Mouse (Mus musculus) limb, embryonic 12.5 days (tissue): ENCODE results near the gene Rdm1. TPM values are rescaled to one million over a fixed set of nuclear protein-coding genes. Genes with fewer than 3 reads are reported as not detected.

ENCODE experiments used
- ATAC-seq: fragments of 200-750 bp; cut with Nextera tagmentation; 2 replicates; pipeline ENCODE4 v1.8.0; 2017; ENCODE audit warnings: low read depth, moderate TSS enrichment; ENCODE audit not compliant: insufficient number of reproducible peaks, insufficient read depth, low FRiP score, low TSS enrichment
- H3K27ac ChIP-seq: fragments of 300-500 bp; sonication (generic); 2 replicates; pipeline ENCODE4 v1.5.1; 2016; ENCODE audit warnings: mild to moderate bottlenecking, moderate library complexity
- H3K27me3 ChIP-seq: fragments of 300-500 bp; sonication (generic); 2 replicates; pipeline ENCODE4 v1.6.1; 2016; ENCODE audit warnings: mild to moderate bottlenecking, moderate library complexity
- H3K36me3 ChIP-seq: fragments of 300-500 bp; sonication (generic); 2 replicates; pipeline ENCODE4 v1.6.1; 2016; ENCODE audit warnings: mild to moderate bottlenecking, moderate library complexity
- H3K4me1 ChIP-seq: fragments of 300-500 bp; sonication (generic); replicated peaks from 2 replicates; pipeline ENCODE4 v1.6.1; 2016
- H3K4me2 ChIP-seq: fragments of 300-500 bp; sonication (generic); 2 replicates; pipeline ENCODE4 v1.6.1; 2016; ENCODE audit warnings: mild to moderate bottlenecking, moderate library complexity
- H3K4me3 ChIP-seq: fragments of 300-500 bp; sonication (generic); replicated peaks from 2 replicates; pipeline ENCODE4 v1.5.1; 2016; ENCODE audit warnings: mild to moderate bottlenecking
- H3K9ac ChIP-seq: fragments of 300-500 bp; sonication (generic); replicated peaks from 2 replicates; pipeline ENCODE4 v1.6.1; 2016; ENCODE audit warnings: mild to moderate bottlenecking, moderate library complexity
- H3K9me3 ChIP-seq: fragments of 300-500 bp; sonication (generic); 2 replicates; pipeline ENCODE4 v1.6.1; 2016; ENCODE audit warnings: mild to moderate bottlenecking, moderate library complexity
- WGBS: fragments of 180-500 bp; shearing (Covaris S2); methylation state at CpG from one replicate; pipeline ENCODE4 v1.1.7; 2016; 5-methylcytosine and 5-hydroxymethylcytosine counted together
- polyA plus RNA-seq: library from polyadenylated mRNA; unstranded; fragments of >200 nt; fragmentation: Nextera tagmentation; extraction: Ambion mirVana; gene quantifications from 2 replicates; pipeline ENCODE4 v1.2.1, GENCODE M21; 2016

Gene Rdm1
- polyA plus RNA-seq, 1 experiment from 2014 or later: 37.8 TPM

GRCm38 (mm10) chr11:101673010-101673642 lies 46.1 kb downstream of the Rdm1 start:
- H3K27me3 ChIP-seq: no peaks in the 10 kb centered on the region
- whole genome bisulfite sequencing: 28% methylated on average over 16 of the region's 16 CpGs
- 0 out of 2 replicates have a peak, but pooled peaks cover 7% of the 10 kb centered on the region for H3K4me1 ChIP-seq
- no peak overlapping the region for H3K4me2 ChIP-seq
- H3K4me3 ChIP-seq: no peak overlapping the region
- H3K36me3 ChIP-seq: no peaks in the 10 kb centered on the region
- 0 out of 2 replicates have a peak overlapping the region, but pooled peaks have one; percentile 35 for H3K27ac ChIP-seq
- no peak for ATAC-seq
- H3K9me3 ChIP-seq: no peaks in the 10 kb centered on the region
- H3K9ac ChIP-seq: no peak overlapping the region

GRCm38 (mm10) chr11:101674106-101674505 lies 47.1 kb downstream of the Rdm1 start:
- no peaks in the 10 kb centered on the region for H3K27me3 ChIP-seq
- H3K27ac ChIP-seq: no peak overlapping the region
- no peak overlapping the region for H3K4me3 ChIP-seq
- 92% methylated on average over 5 of the region's 5 CpGs for WGBS
- no peaks in the 10 kb centered on the region for H3K36me3 ChIP-seq
- no peak for ATAC-seq
- H3K9me3 ChIP-seq: no peaks in the 10 kb centered on the region
- H3K4me1 ChIP-seq: 0 out of 2 replicates have a peak, but pooled peaks cover 4% of the 10 kb centered on the region
- no peak overlapping the region for H3K9ac ChIP-seq
- H3K4me2 ChIP-seq: no peak overlapping the region

- ATAC-seq: no peak
- no peak overlapping the region for H3K27ac ChIP-seq
- WGBS: 93% methylated on average over 4 of the region's 4 CpGs
- no peaks in the 10 kb centered on the region for H3K36me3 ChIP-seq
- H3K27me3 ChIP-seq: no peaks in the 10 kb centered on the region
- H3K9me3 ChIP-seq: no peaks in the 10 kb centered on the region
- H3K4me2 ChIP-seq: no peak overlapping the region
- 0 out of 2 replicates have a peak, but pooled peaks cover 4% of the 10 kb centered on the region for H3K4me1 ChIP-seq
- no peak overlapping the region for H3K9ac ChIP-seq
- no peak overlapping the region for H3K4me3 ChIP-seq
These were observed 48.4 kb downstream of the Rdm1 start for GRCm38 (mm10) chr11:101675349-101675748.

GRCm38 (mm10) chr11:101677655-101678054 lies 50.7 kb downstream of the Rdm1 start:
- Histone ChIP-seq H3K4me3 (no peak overlapping the region), H3K4me2 (no peak overlapping the region), H3K4me1 (0 out of 2 replicates have a peak, but pooled peaks cover 11% of the 10 kb centered on the region), H3K36me3 (no peaks in the 10 kb centered on the region), H3K27me3 (no peaks in the 10 kb centered on the region), H3K27ac (no peak overlapping the region), H3K9me3 (no peaks in the 10 kb centered on the region), H3K9ac (no peak overlapping the region)
- WGBS: 81% methylated on average over 12 of the region's 12 CpGs
- ATAC-seq: no peak

DNA sequence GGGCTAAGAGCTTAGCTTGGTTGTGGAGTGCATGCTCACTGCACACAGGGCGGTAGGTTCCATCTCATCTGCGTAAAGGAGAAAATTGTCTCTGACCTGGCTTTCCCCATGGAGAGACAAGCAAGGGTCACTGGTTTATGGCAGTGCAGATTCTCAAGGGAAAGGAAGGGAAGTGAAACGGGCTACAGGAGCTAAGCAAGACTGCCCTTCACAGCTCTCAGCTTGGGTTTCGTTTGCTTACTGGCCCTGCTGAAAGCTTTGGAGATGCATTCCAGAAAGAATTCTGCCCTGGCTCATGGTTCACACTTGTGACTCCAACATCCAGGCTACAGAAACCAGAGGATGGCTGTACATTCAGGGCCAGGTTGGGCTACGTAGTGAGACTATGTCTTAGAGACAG lies 51.8 kb downstream of the Rdm1 start:
- Histone ChIP-seq H3K4me2 (no peak overlapping the region), H3K4me3 (no peak overlapping the region), H3K4me1 (0 out of 2 replicates have a peak, but pooled peaks cover 7% of the 10 kb centered on the region), H3K9ac (no peak overlapping the region), H3K27ac (no peak overlapping the region), H3K9me3 (no peaks in the 10 kb centered on the region), H3K27me3 (no peaks in the 10 kb centered on the region), H3K36me3 (no peaks in the 10 kb centered on the region)
- 66% methylated on average over 5 of the region's 5 CpGs for WGBS
- no peak for ATAC-seq

GRCm38 (mm10) chr11:101679907-101680306 lies 52.9 kb downstream of the Rdm1 start:
- WGBS: 28% methylated on average over 7 of the region's 7 CpGs

DNA sequence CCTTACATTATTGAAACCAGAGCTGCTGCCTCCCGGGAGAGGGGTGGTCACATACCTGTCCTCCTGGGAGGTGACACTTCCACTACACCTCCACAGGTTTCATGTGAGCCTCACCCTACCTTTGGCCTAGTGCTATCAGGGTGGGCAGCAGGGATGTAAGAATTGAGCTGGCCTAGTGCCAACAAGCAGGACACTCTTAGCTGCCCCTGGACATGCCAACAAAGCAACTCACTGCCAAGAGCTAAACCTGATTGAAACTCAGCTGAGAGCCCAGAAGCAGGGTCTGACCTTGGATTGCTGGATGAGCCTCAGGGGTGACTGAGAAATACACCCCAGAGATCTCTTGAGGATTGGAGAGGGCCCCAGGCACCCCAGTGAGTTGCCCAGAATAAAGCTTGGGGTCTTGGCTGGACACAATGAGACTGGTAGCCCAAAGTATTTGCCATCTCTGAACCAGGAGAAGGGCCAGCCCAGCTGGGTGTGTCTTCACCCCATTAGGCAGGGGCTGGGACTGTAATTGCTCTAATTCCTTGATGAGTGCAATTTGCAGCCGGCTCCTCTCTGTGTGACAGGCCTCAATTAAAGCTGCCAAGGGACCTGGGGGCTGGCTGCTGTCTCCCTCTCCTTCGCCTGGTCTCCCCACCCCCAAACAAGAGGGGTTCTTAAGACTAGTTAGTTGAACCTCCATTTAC lies 53.8 kb downstream of the Rdm1 start:
- Histone ChIP-seq H3K9me3 (no peaks in the 10 kb centered on the region), H3K4me1 (0 out of 2 replicates have a peak, but pooled peaks cover 7% of the 10 kb centered on the region), H3K36me3 (no peaks in the 10 kb centered on the region), H3K27me3 (no peaks in the 10 kb centered on the region), H3K4me2 (no peak overlapping the region), H3K4me3 (no peak overlapping the region), H3K27ac (no peak overlapping the region), H3K9ac (no peak overlapping the region)
- WGBS: 32% methylated on average over 3 of the region's 3 CpGs
- ATAC-seq: no peak

More at GRCm38 (mm10) chr11:101679907-101680306, 52.9 kb downstream of the Rdm1 start:
- Histone ChIP-seq H3K4me1 (0 out of 2 replicates have a peak, but pooled peaks cover 7% of the 10 kb centered on the region), H3K4me2 (no peak overlapping the region), H3K27me3 (no peaks in the 10 kb centered on the region), H3K36me3 (no peaks in the 10 kb centered on the region), H3K9me3 (no peaks in the 10 kb centered on the region), H3K27ac (no peak overlapping the region), H3K4me3 (no peak overlapping the region), H3K9ac (no peak overlapping the region)
- no peak for ATAC-seq

GRCm38 (mm10) chr11:101681968-101682367 lies 55.0 kb downstream of the Rdm1 start:
- 0 out of 2 replicates have a peak, but pooled peaks cover 7% of the 10 kb centered on the region for H3K4me1 ChIP-seq
- H3K36me3 ChIP-seq: no peaks in the 10 kb centered on the region
- WGBS: 96% methylated on average over 1 of the region's 1 CpGs
- H3K27ac ChIP-seq: no peak overlapping the region
- no peaks in the 10 kb centered on the region for H3K27me3 ChIP-seq
- no peak for ATAC-seq
- H3K4me3 ChIP-seq: no peak overlapping the region
- H3K4me2 ChIP-seq: no peak overlapping the region
- H3K9me3 ChIP-seq: no peaks in the 10 kb centered on the region
- H3K9ac ChIP-seq: no peak overlapping the region

GRCm38 (mm10) chr11:101682410-101682960 lies 55.5 kb downstream of the Rdm1 start:
- no peak for ATAC-seq

More at GRCm38 (mm10) chr11:101682410-101682960, 55.5 kb downstream of the Rdm1 start:
- Histone ChIP-seq H3K4me1 (0 out of 2 replicates have a peak, but pooled peaks cover 7% of the 10 kb centered on the region), H3K4me3 (no peak overlapping the region), H3K9me3 (no peaks in the 10 kb centered on the region), H3K27ac (no peak overlapping the region), H3K27me3 (no peaks in the 10 kb centered on the region), H3K4me2 (no peak overlapping the region), H3K9ac (no peak overlapping the region), H3K36me3 (no peaks in the 10 kb centered on the region)
- 83% methylated on average over 7 of the region's 7 CpGs for WGBS
